Mouse (Mus musculus): ENCODE measurements around the gene Pklr. TPM values are rescaled to one million over a fixed set of nuclear protein-coding genes. Genes with fewer than 3 reads are reported as not detected.

Pklr gene
- polyA plus RNA-seq, 1 experiment from 2014 or later: 0.09 TPM

DNA sequence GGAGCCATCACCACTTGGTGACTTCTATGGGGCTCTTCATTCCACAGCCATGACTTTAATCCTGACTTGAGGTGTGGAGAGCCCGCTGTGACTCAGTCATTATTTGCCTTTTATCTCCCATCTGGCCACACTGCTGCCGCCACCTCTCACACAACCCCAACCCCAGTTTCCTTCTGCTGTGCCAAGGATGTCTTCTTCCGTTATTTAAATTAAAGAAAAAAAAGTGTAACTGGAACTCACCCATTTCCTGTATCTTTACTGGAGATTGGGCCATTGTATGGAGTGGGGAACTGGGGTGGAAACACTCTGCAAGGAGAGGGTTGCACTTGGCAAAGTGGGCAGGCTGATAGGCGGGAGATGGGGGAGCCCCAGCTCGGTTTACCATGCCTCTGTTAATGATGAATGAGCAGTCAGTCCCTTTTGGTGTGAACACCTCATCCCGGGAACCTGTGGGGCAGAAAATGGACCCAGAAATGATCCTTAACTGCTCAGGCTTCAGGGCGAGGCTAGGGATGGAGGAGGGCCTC lies 46.7 kb downstream of the Pklr start:
- Histone ChIP-seq H3K4me1 (replicated peaks) (peaks cover 32% of the 10 kb centered on the region), H3K9me3 (replicated peaks) (no peaks in the 10 kb centered on the region), H3K9ac (peak overlapping the region; percentile 72; the same call in 1 of the 2 replicates), H3K36me3 (peaks cover 30% of the 10 kb centered on the region), H3K27me3 (no peaks in the 10 kb centered on the region; the same call in 1 of the 2 replicates), H3K4me3 (peak overlapping the region; percentile 81), H3K4me2 (peak overlapping the region; percentile 91), H3K27ac (peak overlapping the region; percentile 86; the same call in 1 of the 2 replicates)
- 46% methylated on average over 7 of the region's 7 CpGs for WGBS
- no peak for ATAC-seq (replicated peaks; ENCODE audit: insufficient number of reproducible peaks, insufficient read depth, low FRiP score, low read depth)

DNA sequence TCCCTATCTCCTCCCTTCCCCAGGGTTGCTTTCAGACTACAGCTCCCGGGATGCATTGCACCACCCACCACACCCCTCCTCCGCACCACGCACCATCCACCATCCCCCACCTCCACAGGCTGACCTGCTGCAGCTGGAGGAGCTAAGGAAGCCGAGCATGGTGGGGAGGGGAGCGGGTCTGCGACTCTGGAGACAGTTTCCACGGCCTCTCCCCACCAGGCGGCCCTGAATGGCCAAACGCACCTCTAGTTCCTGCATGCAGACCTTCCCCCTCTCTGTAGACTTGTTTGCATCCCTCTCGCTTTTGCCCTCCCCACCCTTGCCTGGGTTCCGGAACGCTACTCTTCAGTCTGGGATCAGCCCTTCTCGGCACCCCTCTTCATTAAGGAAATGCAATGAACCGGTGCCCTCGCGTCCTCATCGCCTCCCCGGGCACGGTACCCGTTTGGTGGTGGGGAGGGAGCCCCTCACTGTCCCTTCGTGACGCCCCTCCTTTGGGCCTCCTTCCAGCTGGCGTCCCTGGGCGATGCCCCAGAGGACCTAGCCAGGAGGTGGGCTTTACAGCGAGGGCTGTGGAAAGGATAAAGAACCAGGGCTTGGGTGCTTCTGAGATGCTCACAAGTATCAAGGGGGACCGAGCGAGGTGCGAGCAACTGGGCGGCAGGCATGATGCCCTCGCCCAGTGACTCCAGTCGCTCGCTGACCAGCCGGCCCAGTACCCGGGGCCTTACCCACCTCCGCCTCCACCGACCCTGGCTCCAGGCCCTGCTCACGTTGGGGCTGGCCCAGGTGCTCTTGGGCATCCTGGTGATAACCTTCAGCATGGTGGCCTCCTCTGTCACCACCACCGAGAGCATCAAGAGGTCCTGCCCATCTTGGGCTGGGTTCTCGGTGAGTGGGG lies 47.4 kb downstream of the Pklr start, which contains the start of gene Fam189b:
TSS of gene Fam189b (plus strand) at position 86 of the 901 bp plus-strand sequence.
- Histone ChIP-seq H3K27ac (peak within 1 kb of the TSS; percentile 86), H3K27me3 (no peaks in the 10 kb centered on the region; the same call in 1 of the 2 replicates), H3K4me3 (peak within 1 kb of the TSS; percentile 81), H3K4me1 (replicated peaks) (peaks cover 26% of the 10 kb centered on the region), H3K9ac (peak within 1 kb of the TSS; percentile 72), H3K4me2 (peak within 1 kb of the TSS; percentile 91), H3K9me3 (replicated peaks) (no peaks in the 10 kb centered on the region), H3K36me3 (peaks cover 30% of the 10 kb centered on the region)
- WGBS: 5% methylated on average over 39 of the region's 39 CpGs
- peak; percentile 91 for ATAC-seq (replicated peaks; ENCODE audit: insufficient number of reproducible peaks, insufficient read depth, low FRiP score, low read depth)

DNA sequence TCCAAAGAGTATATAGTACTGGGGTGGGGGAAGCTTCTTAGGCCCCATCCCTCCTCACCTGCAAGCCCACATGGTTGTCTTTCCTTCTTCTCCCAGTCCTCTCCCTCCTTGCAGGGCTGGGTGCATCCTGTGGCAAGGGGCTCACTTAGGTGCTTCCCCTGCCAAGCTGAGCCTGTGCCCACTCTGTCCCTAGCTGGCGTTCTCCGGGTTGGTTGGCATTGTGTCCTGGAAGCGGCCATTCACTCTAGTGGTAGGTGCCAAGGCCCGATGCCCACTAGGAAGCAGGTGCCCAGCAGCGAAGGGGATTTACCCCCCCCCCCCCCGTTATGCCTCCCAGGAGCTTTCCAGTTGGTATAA lies 48.0 kb downstream of the Pklr start:
- Histone ChIP-seq H3K4me2 (peak overlapping the region; percentile 91), H3K36me3 (peaks cover 30% of the 10 kb centered on the region), H3K4me3 (peak overlapping the region; percentile 81), H3K27ac (no peak overlapping the region), H3K4me1 (replicated peaks) (peaks cover 21% of the 10 kb centered on the region), H3K27me3 (no peaks in the 10 kb centered on the region; the same call in 1 of the 2 replicates), H3K9ac (peak overlapping the region; percentile 72), H3K9me3 (replicated peaks) (no peaks in the 10 kb centered on the region)
- ATAC-seq (replicated peaks; ENCODE audit: insufficient number of reproducible peaks, insufficient read depth, low FRiP score, low read depth): no peak
- WGBS: 74% methylated on average over 6 of the region's 6 CpGs

DNA sequence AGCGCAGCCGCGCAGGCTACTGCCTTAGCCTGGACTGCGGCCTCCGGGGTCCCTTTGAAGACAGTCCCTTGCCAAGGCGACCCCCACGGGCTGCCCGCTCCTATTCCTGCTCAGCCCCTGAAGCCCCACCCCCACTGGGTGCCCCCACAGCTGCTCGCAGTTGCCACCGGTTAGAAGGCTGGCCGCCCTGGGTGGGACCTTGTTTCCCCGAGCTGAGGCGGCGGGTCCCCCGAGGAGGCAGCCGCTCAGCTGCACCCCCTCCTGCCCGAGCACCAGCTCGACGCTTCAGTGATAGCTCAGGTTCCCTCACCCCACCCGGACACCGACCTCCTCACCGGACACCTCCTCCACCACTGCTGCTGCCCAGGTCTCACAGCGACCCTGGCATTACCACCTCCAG lies 51.3 kb downstream of the Pklr start:
- H3K4me3 ChIP-seq: no peak overlapping the region
- no peak overlapping the region; the same call in 1 of the 2 replicates for H3K27ac ChIP-seq
- peaks cover 2% of the 10 kb centered on the region; the same call in 1 of the 2 replicates for H3K36me3 ChIP-seq
- no peak overlapping the region for H3K4me2 ChIP-seq
- peaks cover 21% of the 10 kb centered on the region for H3K4me1 ChIP-seq (replicated peaks)
- ATAC-seq (replicated peaks; ENCODE audit: insufficient number of reproducible peaks, insufficient read depth, low FRiP score, low read depth): no peak
- no peak overlapping the region for H3K9ac ChIP-seq
- H3K27me3 ChIP-seq: no peaks in the 10 kb centered on the region; the same call in 1 of the 2 replicates
- 47% methylated on average over 23 of the region's 23 CpGs for WGBS
- H3K9me3 ChIP-seq (replicated peaks): no peaks in the 10 kb centered on the region

DNA sequence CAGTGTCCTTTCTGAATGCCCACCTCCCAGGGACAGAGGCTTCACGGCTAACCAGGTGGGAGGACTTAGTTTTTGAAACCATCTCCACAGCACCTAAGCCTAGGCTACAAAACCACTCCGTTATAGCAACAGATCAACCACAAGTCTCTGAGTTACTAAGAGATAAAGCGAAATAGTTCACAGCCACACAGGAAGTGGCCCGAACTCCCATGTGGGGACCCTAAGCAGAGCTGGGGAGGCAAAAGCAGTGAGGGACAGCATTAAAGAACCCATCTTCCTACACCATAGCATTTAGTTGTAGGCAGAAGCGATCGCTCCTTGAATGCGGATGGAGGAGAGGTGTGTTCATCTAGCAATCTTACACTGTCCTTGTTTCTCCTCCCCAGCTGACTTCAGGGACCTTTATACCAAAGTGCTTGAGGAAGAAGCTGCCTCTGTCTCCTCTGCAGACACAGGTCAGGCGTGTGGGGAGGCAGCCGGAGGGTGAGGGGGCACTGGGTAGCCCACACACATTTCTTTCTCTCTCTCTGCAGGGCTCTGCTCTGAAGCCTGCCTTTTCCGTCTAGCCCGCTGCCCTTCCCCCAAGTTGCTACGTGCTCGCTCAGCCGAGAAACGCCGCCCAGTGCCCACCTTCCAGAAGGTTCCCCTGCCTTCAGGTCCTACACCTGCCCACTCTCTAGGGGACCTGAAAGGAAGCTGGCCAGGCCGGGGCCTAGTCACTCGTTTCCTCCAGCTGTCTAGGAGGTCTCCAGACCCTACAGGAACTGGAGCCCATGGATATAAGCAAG lies 51.9 kb downstream of the Pklr start:
- no peaks in the 10 kb centered on the region; the same call in 1 of the 2 replicates for H3K27me3 ChIP-seq
- H3K9me3 ChIP-seq (replicated peaks): no peaks in the 10 kb centered on the region
- no peak overlapping the region for H3K9ac ChIP-seq
- peaks cover 18% of the 10 kb centered on the region for H3K4me1 ChIP-seq (replicated peaks)
- H3K4me2 ChIP-seq: 0 out of 2 replicates have a peak overlapping the region, but pooled peaks have one; percentile 3
- ATAC-seq (replicated peaks; ENCODE audit: insufficient number of reproducible peaks, insufficient read depth, low FRiP score, low read depth): no peak
- no peaks in the 10 kb centered on the region for H3K36me3 ChIP-seq
- 79% methylated on average over 18 of the region's 18 CpGs for WGBS
- H3K27ac ChIP-seq: peak overlapping the region; percentile 2; the same call in 1 of the 2 replicates
- no peak overlapping the region for H3K4me3 ChIP-seq

DNA sequence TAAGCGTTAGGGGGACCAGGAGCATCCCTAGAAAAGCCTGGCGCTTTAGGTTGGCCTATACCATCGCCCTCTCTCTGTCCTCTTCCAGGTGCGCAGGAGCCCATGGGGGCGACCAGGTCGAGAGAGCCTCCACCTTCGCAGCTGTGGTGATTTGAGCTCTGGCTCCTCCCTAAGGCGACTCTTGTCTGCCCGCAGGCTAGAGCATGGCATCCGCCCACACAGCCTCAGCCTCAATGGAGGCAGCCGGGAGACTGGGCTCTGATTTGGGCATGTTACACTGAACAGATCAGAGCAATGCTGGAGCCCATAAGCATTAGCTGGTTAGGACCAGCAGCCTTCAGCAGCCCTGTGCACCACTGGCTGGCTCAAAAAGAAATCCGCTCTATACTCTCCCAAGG lies 52.5 kb downstream of the Pklr start:
- Histone ChIP-seq H3K9ac (no peak overlapping the region), H3K27me3 (no peaks in the 10 kb centered on the region; the same call in 1 of the 2 replicates), H3K4me2 (no peak overlapping the region), H3K36me3 (no peaks in the 10 kb centered on the region), H3K4me1 (replicated peaks) (peaks cover 15% of the 10 kb centered on the region), H3K4me3 (no peak overlapping the region), H3K27ac (no peak overlapping the region), H3K9me3 (replicated peaks) (no peaks in the 10 kb centered on the region)
- no peak for ATAC-seq (replicated peaks; ENCODE audit: insufficient number of reproducible peaks, insufficient read depth, low FRiP score, low read depth)
- 66% methylated on average over 12 of the region's 12 CpGs for WGBS

DNA sequence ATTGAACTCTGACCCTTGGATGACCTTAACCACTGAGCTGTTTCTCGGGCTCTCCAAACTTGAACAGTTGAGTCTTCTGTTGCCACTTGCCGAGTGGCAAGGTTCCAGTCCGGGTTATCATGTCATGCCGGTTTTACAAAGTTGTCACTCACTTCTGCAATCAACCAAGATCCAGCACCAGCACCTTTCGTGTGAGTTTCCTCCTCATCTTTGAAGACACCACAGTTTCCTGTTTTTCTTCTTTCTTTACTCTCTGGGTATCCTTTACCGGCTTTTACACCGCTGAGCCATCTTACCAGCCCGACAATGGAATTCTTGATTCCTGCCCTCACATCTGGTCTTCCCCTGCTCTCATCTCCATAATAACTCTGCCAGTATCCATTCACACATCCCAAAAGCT lies 54.5 kb downstream of the Pklr start:
- ATAC-seq (replicated peaks; ENCODE audit: insufficient number of reproducible peaks, insufficient read depth, low FRiP score, low read depth): no peak
- H3K4me3 ChIP-seq: no peak overlapping the region
- no peaks in the 10 kb centered on the region; the same call in 1 of the 2 replicates for H3K27me3 ChIP-seq
- H3K9ac ChIP-seq: no peak overlapping the region
- H3K4me1 ChIP-seq (replicated peaks): peaks cover 4% of the 10 kb centered on the region
- no peak overlapping the region for H3K4me2 ChIP-seq
- no peaks in the 10 kb centered on the region for H3K9me3 ChIP-seq (replicated peaks)
- H3K27ac ChIP-seq: no peak overlapping the region
- no peaks in the 10 kb centered on the region for H3K36me3 ChIP-seq
- WGBS: 68% methylated on average over 8 of the region's 8 CpGs

DNA sequence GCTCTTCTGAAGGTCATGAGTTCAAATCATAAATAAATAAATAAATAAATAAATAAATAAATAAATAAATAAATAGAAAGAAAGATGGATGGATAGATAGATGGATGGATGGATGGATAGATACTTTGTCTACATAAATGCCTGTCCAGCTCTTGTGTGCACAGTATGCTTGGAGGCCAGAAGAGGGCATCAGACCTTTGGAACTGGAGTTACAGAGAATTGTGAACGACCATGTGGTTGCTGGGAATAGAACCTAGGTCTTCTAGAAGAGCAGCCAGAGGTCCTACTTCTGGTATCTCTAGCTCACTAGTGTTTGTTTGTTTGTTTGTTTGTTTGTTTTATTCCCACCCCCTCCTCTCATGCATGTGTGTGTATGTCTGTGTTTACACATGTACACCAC lies 57.4 kb downstream of the Pklr start:
- Histone ChIP-seq H3K27ac (no peak overlapping the region), H3K9ac (no peak overlapping the region), H3K27me3 (no peaks in the 10 kb centered on the region), H3K9me3 (replicated peaks) (no peaks in the 10 kb centered on the region), H3K36me3 (no peaks in the 10 kb centered on the region), H3K4me2 (no peak overlapping the region), H3K4me3 (no peak overlapping the region), H3K4me1 (replicated peaks) (peaks cover 8% of the 10 kb centered on the region)
- 86% methylated on average over 1 of the region's 1 CpGs for WGBS
- ATAC-seq (replicated peaks; ENCODE audit: insufficient number of reproducible peaks, insufficient read depth, low FRiP score, low read depth): no peak

DNA sequence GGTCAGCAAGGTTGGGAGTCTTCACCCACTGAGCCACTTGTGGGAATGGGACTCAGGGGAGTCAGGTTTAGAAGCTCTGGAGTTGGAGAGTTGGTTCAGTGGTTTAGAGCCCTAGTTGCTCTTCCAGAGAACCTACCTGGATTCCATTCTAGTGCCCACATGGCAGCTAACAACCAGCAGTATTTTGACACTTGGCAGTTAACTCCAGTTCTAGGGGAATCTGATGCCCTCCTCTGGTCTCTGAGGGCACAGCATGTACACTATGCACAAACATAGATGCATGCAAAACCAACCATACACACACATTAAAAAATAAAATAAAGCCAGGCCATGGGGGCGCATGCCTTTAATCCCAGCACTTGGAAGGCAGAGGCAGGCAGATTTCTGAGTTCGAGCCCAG lies 57.9 kb downstream of the Pklr start:
- WGBS: 87% methylated on average over 2 of the region's 2 CpGs
- H3K9me3 ChIP-seq (replicated peaks): no peaks in the 10 kb centered on the region
- no peak overlapping the region for H3K4me2 ChIP-seq
- H3K4me3 ChIP-seq: no peak overlapping the region
- H3K27ac ChIP-seq: no peak overlapping the region
- ATAC-seq (replicated peaks; ENCODE audit: insufficient number of reproducible peaks, insufficient read depth, low FRiP score, low read depth): no peak
- H3K9ac ChIP-seq: no peak overlapping the region
- peaks cover 8% of the 10 kb centered on the region for H3K4me1 ChIP-seq (replicated peaks)
- H3K36me3 ChIP-seq: no peaks in the 10 kb centered on the region
- H3K27me3 ChIP-seq: no peaks in the 10 kb centered on the region
